Mouse (Mus musculus) small intestine, adult 2 months (tissue): ENCODE measurements around the gene Krtap5-4. TPM values are rescaled to one million over a fixed set of nuclear protein-coding genes. Genes with fewer than 3 reads are reported as not detected.
A peak's percentile ranks its signal among the peaks of the same experiment; 100 is the strongest.
"Not testable (repeated sequence)": the region's sequence is repeated elsewhere in the genome, so short reads cannot be mapped to it uniquely, and the experiment has no call there.

Experiments
- H3K27ac ChIP-seq: fragments of 200-500 bp; 2 replicates; pipeline ENCODE4 v1.5.1; 2012; ENCODE audit warnings: low read depth, low read length, control low read depth, inconsistent platforms; ENCODE audit not compliant: insufficient read depth
- H3K27me3 ChIP-seq: fragments of 200-500 bp; 2 replicates; pipeline ENCODE4 v1.6.1; 2012; ENCODE audit warnings: mild to moderate bottlenecking, moderate library complexity, low read length, inconsistent platforms; ENCODE audit not compliant: control insufficient read depth, insufficient read depth
- H3K36me3 ChIP-seq: fragments of 200-500 bp; 2 replicates; pipeline ENCODE4 v1.6.1; 2012; ENCODE audit warnings: mild to moderate bottlenecking, low read length, control low read depth, inconsistent platforms; ENCODE audit not compliant: control insufficient read depth, insufficient read depth
- H3K4me1 ChIP-seq: fragments of 200-500 bp; 2 replicates; pipeline ENCODE4 v1.6.1; 2012; ENCODE audit warnings: low read length, inconsistent platforms, mixed read lengths; ENCODE audit not compliant: control insufficient read depth, insufficient read depth, insufficient read length
- H3K4me3 ChIP-seq: fragments of 200-500 bp; 2 replicates; pipeline ENCODE4 v1.5.1; 2012; ENCODE audit warnings: low read depth, mild to moderate bottlenecking, control low read depth, inconsistent platforms, low read length, moderate library complexity
- CTCF ChIP-seq: fragments of 200-500 bp; IDR thresholded peaks from 2 replicates; pipeline ENCODE4 v1.5.1; 2012; ENCODE audit warnings: low read depth, mild to moderate bottlenecking, control low read depth, inconsistent platforms, low read length, moderate library complexity, mixed read lengths; ENCODE audit not compliant: insufficient replicate concordance, insufficient read length; ENCODE audit errors: extremely low read depth
- POLR2A ChIP-seq: fragments of 200-500 bp; IDR thresholded peaks from 2 replicates; pipeline ENCODE4 v1.6.1; 2012; ENCODE audit warnings: low read depth, mild to moderate bottlenecking, control low read depth, inconsistent platforms, low read length, moderate library complexity
- WGBS: fragments of 180-500 bp; shearing (Covaris S2); methylation state at CpG from one replicate; pipeline ENCODE4 v1.1.7; 2018; 5-methylcytosine and 5-hydroxymethylcytosine counted together
- polyA plus RNA-seq: library from polyadenylated mRNA; depleted of rRNA; stranded (reverse); fragments of >200 nt; gene quantifications from 2 replicates; pipeline ENCODE4 v1.2.3, GENCODE M21; 2012

The Krtap5-4 gene
- polyA plus RNA-seq, 1 experiment: not detected

- TF ChIP-seq CTCF (no peak), POLR2A (no peak)
- WGBS: 74% methylated on average over 12 of the region's 12 CpGs
- H3K4me3 ChIP-seq: no peak overlapping the region
- no peaks in the 10 kb centered on the region for H3K4me1 ChIP-seq
- no peak overlapping the region for H3K27ac ChIP-seq
- no peaks in the 10 kb centered on the region for H3K27me3 ChIP-seq
- no peaks in the 10 kb centered on the region for H3K36me3 ChIP-seq
These were observed 20.2 kb downstream of the Krtap5-4 start for GRCm38 (mm10) chr7:142323396-142324117.

- TF ChIP-seq POLR2A: no peak
- TF ChIP-seq CTCF: no peak
- Histone ChIP-seq H3K4me1 (no peaks in the 10 kb centered on the region), H3K27me3 (no peaks in the 10 kb centered on the region), H3K36me3 (no peaks in the 10 kb centered on the region), H3K4me3 (no peak overlapping the region), H3K27ac (no peak overlapping the region)
- 46% methylated on average over 9 of the region's 9 CpGs for WGBS
These were observed 23.5 kb downstream of the Krtap5-4 start for GRCm38 (mm10) chr7:142326714-142327445.

GRCm38 (mm10) chr7:142328507-142328906 lies 25.2 kb downstream of the Krtap5-4 start:
- Histone ChIP-seq H3K4me3 (no peak overlapping the region), H3K27me3 (no peaks in the 10 kb centered on the region), H3K36me3 (no peaks in the 10 kb centered on the region), H3K27ac (no peak overlapping the region), H3K4me1 (no peaks in the 10 kb centered on the region)
- TF ChIP-seq POLR2A (no peak), CTCF (no peak)
- 50% methylated on average over 3 of the region's 3 CpGs for WGBS

- TF ChIP-seq CTCF: no peak
- no peak for TF ChIP-seq POLR2A
- H3K36me3 ChIP-seq: no peaks in the 10 kb centered on the region
- H3K27ac ChIP-seq: no peak overlapping the region
- WGBS: 49% methylated on average over 9 of the region's 9 CpGs
- no peaks in the 10 kb centered on the region for H3K4me1 ChIP-seq
- no peaks in the 10 kb centered on the region for H3K27me3 ChIP-seq
- H3K4me3 ChIP-seq: no peak overlapping the region
These were observed 26.9 kb downstream of the Krtap5-4 start for GRCm38 (mm10) chr7:142330271-142330724.

- Histone ChIP-seq H3K4me1 (no peaks in the 10 kb centered on the region), H3K27me3 (no peaks in the 10 kb centered on the region), H3K27ac (no peak overlapping the region), H3K36me3 (no peaks in the 10 kb centered on the region), H3K4me3 (no peak overlapping the region)
- WGBS: 90% methylated on average over 4 of the region's 4 CpGs
- TF ChIP-seq POLR2A (no peak), CTCF (no peak)
These were observed 27.9 kb downstream of the Krtap5-4 start for GRCm38 (mm10) chr7:142331281-142331680.

GRCm38 (mm10) chr7:142332741-142333140 lies 29.4 kb downstream of the Krtap5-4 start:
- H3K4me1 ChIP-seq, H3K4me3 ChIP-seq, H3K36me3 ChIP-seq, H3K27me3 ChIP-seq, H3K27ac ChIP-seq: not testable (repeated sequence)
- 97% methylated on average over 5 of the region's 9 CpGs for WGBS

- no peak for TF ChIP-seq POLR2A
- peak; percentile 90 for TF ChIP-seq CTCF
- WGBS: 0% methylated on average over 3 of the region's 3 CpGs
- H3K4me3 ChIP-seq: no peak overlapping the region
- no peak overlapping the region for H3K27ac ChIP-seq
- no peaks in the 10 kb centered on the region for H3K4me1 ChIP-seq
- no peaks in the 10 kb centered on the region for H3K27me3 ChIP-seq
- no peaks in the 10 kb centered on the region for H3K36me3 ChIP-seq
These were observed 30.9 kb downstream of the Krtap5-4 start for GRCm38 (mm10) chr7:142334246-142334645.

- Histone ChIP-seq H3K36me3 (no peaks in the 10 kb centered on the region), H3K4me1 (no peaks in the 10 kb centered on the region), H3K27ac (no peak overlapping the region), H3K4me3 (no peak overlapping the region), H3K27me3 (no peaks in the 10 kb centered on the region)
- TF ChIP-seq POLR2A: no peak
- TF ChIP-seq CTCF: no peak
- WGBS: 89% methylated on average over 8 of the region's 8 CpGs
These were observed 31.8 kb downstream of the Krtap5-4 start for GRCm38 (mm10) chr7:142335151-142335550.
